Mouse (Mus musculus): Measurements from ENCODE around the gene Cd84. TPM values are rescaled to one million over a fixed set of nuclear protein-coding genes. Genes with fewer than 3 reads are reported as not detected.

Gene Cd84
- polyA plus RNA-seq, 1 experiment from 2014 or later, result 0.82 TPM

- Histone ChIP-seq H3K27ac (ENCODE audit: low read length) (no peak overlapping the region), H3K4me1 (replicated peaks; ENCODE audit: control insufficient read depth, insufficient read depth, low read length) (no peaks in the 10 kb centered on the region), H3K36me3 (ENCODE audit: control insufficient read depth, insufficient read depth) (no peaks in the 10 kb centered on the region), H3K4me2 (ENCODE audit: low read length) (no peak overlapping the region), H3K27me3 (replicated peaks; ENCODE audit: control insufficient read depth, insufficient read depth, low read length) (no peaks in the 10 kb centered on the region), H3K9me3 (ENCODE audit: control insufficient read depth, low read length) (no peaks in the 10 kb centered on the region), H3K4me3 (replicated peaks; ENCODE audit: low read length) (no peak overlapping the region), H3K9ac (replicated peaks; ENCODE audit: low read depth, low read length) (no peak overlapping the region)
- WGBS, result 23% methylated on average over 4 of the region's 4 CpGs
- no peak for ATAC-seq
Measured at GRCm38 (mm10) chr1:171825462-171825861, 14.0 kb upstream of the Cd84 start.

GRCm38 (mm10) chr1:171826164-171826563 lies 13.3 kb upstream of the Cd84 start:
- H3K9me3 ChIP-seq (ENCODE audit: control insufficient read depth, low read length), result no peaks in the 10 kb centered on the region
- no peaks in the 10 kb centered on the region for H3K27me3 ChIP-seq (replicated peaks; ENCODE audit: control insufficient read depth, insufficient read depth, low read length)
- H3K36me3 ChIP-seq (ENCODE audit: control insufficient read depth, insufficient read depth), result no peaks in the 10 kb centered on the region
- no peak overlapping the region for H3K4me3 ChIP-seq (replicated peaks; ENCODE audit: low read length)
- H3K4me1 ChIP-seq (replicated peaks; ENCODE audit: control insufficient read depth, insufficient read depth, low read length), result no peaks in the 10 kb centered on the region
- no peak overlapping the region for H3K4me2 ChIP-seq (ENCODE audit: low read length)
- ATAC-seq, result no peak
- H3K9ac ChIP-seq (replicated peaks; ENCODE audit: low read depth, low read length), result no peak overlapping the region
- no peak overlapping the region for H3K27ac ChIP-seq (ENCODE audit: low read length)

- no peaks in the 10 kb centered on the region for H3K4me1 ChIP-seq (replicated peaks; ENCODE audit: control insufficient read depth, insufficient read depth, low read length)
- no peak overlapping the region for H3K4me2 ChIP-seq (ENCODE audit: low read length)
- no peak overlapping the region for H3K27ac ChIP-seq (ENCODE audit: low read length)
- H3K9me3 ChIP-seq (ENCODE audit: control insufficient read depth, low read length), result no peaks in the 10 kb centered on the region
- H3K36me3 ChIP-seq (ENCODE audit: control insufficient read depth, insufficient read depth), result no peaks in the 10 kb centered on the region
- no peak for ATAC-seq
- H3K9ac ChIP-seq (replicated peaks; ENCODE audit: low read depth, low read length), result no peak overlapping the region
- H3K4me3 ChIP-seq (replicated peaks; ENCODE audit: low read length), result no peak overlapping the region
- no peaks in the 10 kb centered on the region for H3K27me3 ChIP-seq (replicated peaks; ENCODE audit: control insufficient read depth, insufficient read depth, low read length)
Measured at GRCm38 (mm10) chr1:171827674-171828073, 11.8 kb upstream of the Cd84 start.

- no peak overlapping the region for H3K27ac ChIP-seq (ENCODE audit: low read length)
- H3K36me3 ChIP-seq (ENCODE audit: control insufficient read depth, insufficient read depth), result no peaks in the 10 kb centered on the region
- no peak for ATAC-seq
- no peaks in the 10 kb centered on the region for H3K27me3 ChIP-seq (replicated peaks; ENCODE audit: control insufficient read depth, insufficient read depth, low read length)
- no peak overlapping the region for H3K4me2 ChIP-seq (ENCODE audit: low read length)
- no peaks in the 10 kb centered on the region for H3K9me3 ChIP-seq (ENCODE audit: control insufficient read depth, low read length)
- no peak overlapping the region for H3K9ac ChIP-seq (replicated peaks; ENCODE audit: low read depth, low read length)
- WGBS, result 85% methylated on average over 4 of the region's 4 CpGs
- no peak overlapping the region for H3K4me3 ChIP-seq (replicated peaks; ENCODE audit: low read length)
- no peaks in the 10 kb centered on the region for H3K4me1 ChIP-seq (replicated peaks; ENCODE audit: control insufficient read depth, insufficient read depth, low read length)
Measured at GRCm38 (mm10) chr1:171840450-171841023, 1.0 kb downstream of the Cd84 start.

GRCm38 (mm10) chr1:171845035-171845754 lies 5.7 kb downstream of the Cd84 start:
- Histone ChIP-seq H3K27ac (ENCODE audit: low read length) (no peak overlapping the region), H3K36me3 (ENCODE audit: control insufficient read depth, insufficient read depth) (no peaks in the 10 kb centered on the region), H3K4me1 (replicated peaks; ENCODE audit: control insufficient read depth, insufficient read depth, low read length) (no peaks in the 10 kb centered on the region), H3K9me3 (ENCODE audit: control insufficient read depth, low read length) (no peaks in the 10 kb centered on the region), H3K4me3 (replicated peaks; ENCODE audit: low read length) (no peak overlapping the region), H3K27me3 (replicated peaks; ENCODE audit: control insufficient read depth, insufficient read depth, low read length) (no peaks in the 10 kb centered on the region), H3K4me2 (ENCODE audit: low read length) (no peak overlapping the region), H3K9ac (replicated peaks; ENCODE audit: low read depth, low read length) (no peak overlapping the region)
- WGBS, result 85% methylated on average over 5 of the region's 5 CpGs
- no peak for ATAC-seq

- Histone ChIP-seq H3K4me3 (replicated peaks; ENCODE audit: low read length) (no peak overlapping the region), H3K36me3 (ENCODE audit: control insufficient read depth, insufficient read depth) (no peaks in the 10 kb centered on the region), H3K27me3 (replicated peaks; ENCODE audit: control insufficient read depth, insufficient read depth, low read length) (no peaks in the 10 kb centered on the region), H3K9ac (replicated peaks; ENCODE audit: low read depth, low read length) (no peak overlapping the region), H3K9me3 (ENCODE audit: control insufficient read depth, low read length) (no peaks in the 10 kb centered on the region), H3K4me2 (ENCODE audit: low read length) (no peak overlapping the region), H3K4me1 (replicated peaks; ENCODE audit: control insufficient read depth, insufficient read depth, low read length) (no peaks in the 10 kb centered on the region), H3K27ac (ENCODE audit: low read length) (no peak overlapping the region)
- ATAC-seq, result no peak
Measured at GRCm38 (mm10) chr1:171848201-171848600, 8.7 kb downstream of the Cd84 start.

GRCm38 (mm10) chr1:171848757-171849156 lies 9.3 kb downstream of the Cd84 start:
- Histone ChIP-seq H3K4me2 (ENCODE audit: low read length) (no peak overlapping the region), H3K9ac (replicated peaks; ENCODE audit: low read depth, low read length) (no peak overlapping the region), H3K36me3 (ENCODE audit: control insufficient read depth, insufficient read depth) (no peaks in the 10 kb centered on the region), H3K27me3 (replicated peaks; ENCODE audit: control insufficient read depth, insufficient read depth, low read length) (no peaks in the 10 kb centered on the region), H3K9me3 (ENCODE audit: control insufficient read depth, low read length) (no peaks in the 10 kb centered on the region), H3K4me3 (replicated peaks; ENCODE audit: low read length) (no peak overlapping the region), H3K4me1 (replicated peaks; ENCODE audit: control insufficient read depth, insufficient read depth, low read length) (no peaks in the 10 kb centered on the region), H3K27ac (ENCODE audit: low read length) (no peak overlapping the region)
- WGBS, result 91% methylated on average over 4 of the region's 4 CpGs
- ATAC-seq, result no peak

GRCm38 (mm10) chr1:171849454-171849853 lies 10.0 kb downstream of the Cd84 start:
- 85% methylated on average over 5 of the region's 5 CpGs for WGBS
- no peak overlapping the region for H3K9ac ChIP-seq (replicated peaks; ENCODE audit: low read depth, low read length)
- ATAC-seq, result no peak

GRCm38 (mm10) chr1:171865467-171865866 lies 26.0 kb downstream of the Cd84 start:
- ATAC-seq, result no peak
- WGBS, result 93% methylated on average over 4 of the region's 4 CpGs
- no peaks in the 10 kb centered on the region for H3K9me3 ChIP-seq (ENCODE audit: control insufficient read depth, low read length)
- H3K36me3 ChIP-seq (ENCODE audit: control insufficient read depth, insufficient read depth), result no peaks in the 10 kb centered on the region
- H3K4me2 ChIP-seq (ENCODE audit: low read length), result no peak overlapping the region
- H3K4me1 ChIP-seq (replicated peaks; ENCODE audit: control insufficient read depth, insufficient read depth, low read length), result no peaks in the 10 kb centered on the region
- no peak overlapping the region for H3K27ac ChIP-seq (ENCODE audit: low read length)
- no peak overlapping the region for H3K9ac ChIP-seq (replicated peaks; ENCODE audit: low read depth, low read length)
- H3K27me3 ChIP-seq (replicated peaks; ENCODE audit: control insufficient read depth, insufficient read depth, low read length), result no peaks in the 10 kb centered on the region
- H3K4me3 ChIP-seq (replicated peaks; ENCODE audit: low read length), result no peak overlapping the region

More at GRCm38 (mm10) chr1:171849454-171849853, 10.0 kb downstream of the Cd84 start:
- H3K9me3 ChIP-seq (ENCODE audit: control insufficient read depth, low read length), result no peaks in the 10 kb centered on the region
- no peak overlapping the region for H3K27ac ChIP-seq (ENCODE audit: low read length)
- no peak overlapping the region for H3K4me3 ChIP-seq (replicated peaks; ENCODE audit: low read length)
- H3K4me1 ChIP-seq (replicated peaks; ENCODE audit: control insufficient read depth, insufficient read depth, low read length), result no peaks in the 10 kb centered on the region
- H3K27me3 ChIP-seq (replicated peaks; ENCODE audit: control insufficient read depth, insufficient read depth, low read length), result no peaks in the 10 kb centered on the region
- no peaks in the 10 kb centered on the region for H3K36me3 ChIP-seq (ENCODE audit: control insufficient read depth, insufficient read depth)
- H3K4me2 ChIP-seq (ENCODE audit: low read length), result no peak overlapping the region

GRCm38 (mm10) chr1:171886989-171887388 lies 47.5 kb downstream of the Cd84 start:
- Histone ChIP-seq H3K4me3 (replicated peaks; ENCODE audit: low read length) (no peak overlapping the region), H3K4me2 (ENCODE audit: low read length) (no peak overlapping the region), H3K9ac (replicated peaks; ENCODE audit: low read depth, low read length) (no peak overlapping the region), H3K27ac (ENCODE audit: low read length) (no peak overlapping the region), H3K9me3 (ENCODE audit: control insufficient read depth, low read length) (no peaks in the 10 kb centered on the region), H3K27me3 (replicated peaks; ENCODE audit: control insufficient read depth, insufficient read depth, low read length) (no peaks in the 10 kb centered on the region), H3K4me1 (replicated peaks; ENCODE audit: control insufficient read depth, insufficient read depth, low read length) (no peaks in the 10 kb centered on the region), H3K36me3 (ENCODE audit: control insufficient read depth, insufficient read depth) (no peaks in the 10 kb centered on the region)
- ATAC-seq, result no peak
- WGBS, result 89% methylated on average over 1 of the region's 1 CpGs
